Mouse (Mus musculus) cerebellum, adult 18-20 months (tissue): ENCODE results near the gene Megf11.
"Not testable (repeated sequence)": the region's sequence is repeated elsewhere in the genome, so short reads cannot be mapped to it uniquely, and the experiment has no call there.

Experiments used
- DNase-seq, 2 experiments: peaks; one replicate each; pipeline ENCODE4 v3.0.0; 2021

The Megf11 gene

DNA sequence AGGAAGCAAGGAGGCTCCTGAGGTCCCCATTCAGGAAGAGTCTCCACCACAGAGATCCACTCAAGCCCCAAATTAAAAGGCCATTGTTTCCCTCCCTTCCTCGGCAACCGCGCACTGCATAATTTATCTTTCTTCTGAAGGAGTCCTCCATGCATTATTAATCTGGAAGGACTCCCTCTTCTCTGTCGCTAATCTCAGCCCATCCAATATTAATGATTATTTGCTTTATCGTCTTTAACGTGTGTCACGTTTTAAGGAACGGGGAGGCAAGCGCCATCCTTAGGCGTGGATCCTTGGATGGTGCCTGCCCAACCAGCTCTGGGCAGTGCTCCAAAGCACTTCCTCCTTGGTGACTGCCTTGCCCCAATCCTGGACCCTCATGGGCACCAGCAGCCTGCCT is 269.3 kb downstream of the Megf11 start:
- DNase-seq: no peak

- DNase-seq: no peak
Measured at GRCm38 (mm10) chr9:64656613-64657012, 271.2 kb downstream of the Megf11 start.

GRCm38 (mm10) chr9:64660222-64660621 is 274.8 kb downstream of the Megf11 start:
- DNase-seq: peak; percentile 58 to 69

GRCm38 (mm10) chr9:64664612-64665011 is 279.2 kb downstream of the Megf11 start:
- no peak for DNase-seq

GRCm38 (mm10) chr9:64666549-64666948 is 281.1 kb downstream of the Megf11 start:
- DNase-seq: no peak

DNA sequence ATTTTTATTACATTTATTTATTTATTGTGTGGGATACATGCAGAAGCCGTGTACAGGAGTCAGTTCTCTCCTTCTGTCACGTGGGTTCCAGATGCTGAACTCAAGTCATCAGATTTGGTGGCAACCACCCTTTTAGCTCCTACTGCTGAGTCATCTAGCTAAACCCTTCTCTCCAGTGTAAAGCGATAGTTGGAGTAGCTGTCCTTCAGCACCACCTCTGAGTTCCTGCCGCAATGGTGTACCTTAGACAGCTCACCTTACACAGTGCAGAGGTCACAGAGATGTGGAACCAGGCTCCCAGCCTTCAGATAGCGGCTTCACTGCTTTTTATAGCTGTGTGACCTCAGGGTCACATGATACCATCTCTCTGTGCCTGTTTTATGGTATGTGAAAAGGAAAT is 282.1 kb downstream of the Megf11 start:
- DNase-seq: no peak

DNA sequence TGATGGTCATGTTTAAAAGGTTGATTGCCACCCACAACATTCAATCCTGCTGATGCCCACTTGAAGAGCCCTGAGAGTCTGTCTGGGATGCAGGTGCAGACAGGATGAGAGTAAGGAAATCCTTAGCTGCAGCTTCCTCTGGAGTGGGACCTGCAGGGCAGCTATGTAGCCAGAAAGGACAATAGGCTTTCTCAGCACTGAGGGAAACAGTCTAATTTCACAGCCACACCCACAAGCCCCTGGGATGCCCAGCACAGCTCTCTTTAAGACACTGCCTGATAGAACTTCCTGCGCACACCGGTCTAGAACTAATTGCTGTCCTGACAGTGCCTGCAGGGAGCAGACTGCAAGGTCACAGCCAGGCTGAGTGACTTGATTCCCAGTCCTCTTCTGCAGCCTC is 282.6 kb downstream of the Megf11 start:
- DNase-seq: no peak

DNA sequence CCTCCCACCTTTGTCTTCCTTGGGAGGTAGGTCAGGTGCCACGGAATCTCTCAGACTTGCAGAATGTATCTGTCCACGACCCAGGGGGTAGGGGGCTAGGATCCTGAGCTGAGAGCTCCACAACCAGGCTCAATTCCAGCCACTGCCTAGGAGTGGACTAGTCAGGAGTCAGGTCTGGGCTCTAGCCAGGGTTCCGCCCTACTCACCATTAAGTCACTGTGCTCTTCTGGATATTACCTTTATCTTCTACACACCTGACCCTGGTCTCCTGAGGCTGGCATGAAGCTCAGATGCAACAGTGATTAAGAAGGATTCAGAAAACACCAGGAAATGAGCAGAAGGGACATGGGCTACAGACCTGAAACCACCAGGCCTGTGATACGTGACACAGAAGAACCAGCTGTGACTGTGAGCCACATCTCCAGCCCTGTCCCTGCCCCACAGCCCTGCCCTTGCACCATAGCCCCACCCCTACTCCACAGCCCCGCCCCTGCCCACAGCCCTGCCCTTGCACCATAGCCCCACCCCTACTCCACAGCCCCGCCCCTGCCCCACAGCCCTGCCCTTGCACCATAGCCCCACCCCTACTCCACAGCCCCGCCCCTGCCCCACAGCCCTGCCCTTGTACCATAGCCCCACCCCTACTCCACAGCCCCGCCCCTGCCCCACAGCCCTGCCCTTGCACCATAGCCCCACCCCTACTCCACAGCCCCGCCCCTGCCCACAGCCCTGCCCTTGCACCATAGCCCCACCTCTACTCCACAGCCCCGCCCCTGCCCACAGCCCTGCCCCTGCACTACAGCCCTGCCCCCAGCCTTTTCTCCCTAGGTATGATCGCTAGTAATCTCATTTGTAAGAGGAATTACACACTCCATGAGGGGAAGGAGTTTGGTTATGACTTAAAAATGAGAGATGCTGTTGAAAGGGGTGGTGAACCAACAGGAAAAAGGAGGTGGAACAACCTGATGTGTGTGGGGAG is 286.2 kb downstream of the Megf11 start:
- not testable (repeated sequence) for DNase-seq

DNA sequence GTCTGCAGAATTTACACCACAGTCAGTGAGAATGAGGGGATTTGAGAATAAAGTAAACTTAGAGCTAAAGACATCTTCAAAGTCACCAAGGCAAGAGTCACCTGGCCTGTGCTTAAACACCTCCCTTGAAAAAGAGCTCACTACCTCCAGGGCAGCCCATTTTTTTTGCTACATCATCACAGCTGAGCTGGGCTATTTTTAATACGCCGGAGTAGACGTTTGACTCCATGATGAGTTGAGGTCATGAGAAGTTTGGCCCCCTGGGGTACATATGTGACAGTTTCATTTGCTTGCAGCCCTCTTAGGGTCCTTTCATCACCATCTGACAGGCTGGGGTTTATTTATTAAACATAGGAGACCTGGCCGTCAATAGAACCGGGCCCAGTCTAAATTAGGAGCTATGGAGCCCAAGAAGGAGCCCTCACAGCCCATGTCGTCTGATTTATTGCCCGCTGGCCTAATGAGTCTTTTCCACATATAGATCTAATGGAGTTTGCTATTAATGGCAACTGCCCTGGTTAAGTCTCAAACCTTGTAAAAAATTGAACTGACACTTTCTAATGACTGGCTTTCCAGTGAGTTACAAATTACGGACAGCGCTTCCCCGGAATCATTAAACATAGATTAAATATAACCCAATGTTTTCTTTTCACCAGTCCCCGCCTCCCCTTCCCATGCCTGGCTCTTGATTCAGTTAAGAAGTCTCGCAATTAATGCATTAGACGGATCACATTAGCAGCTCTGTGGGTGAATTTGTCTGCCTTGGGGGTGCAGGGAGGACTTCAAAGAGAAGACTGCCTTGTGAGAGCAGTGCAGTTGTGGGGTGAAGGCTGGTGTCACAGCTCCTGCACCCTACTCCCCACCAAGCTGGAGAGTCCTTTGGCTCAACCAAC is 301.9 kb downstream of the Megf11 start:
- DNase-seq: no peak

- no peak for DNase-seq
Measured at GRCm38 (mm10) chr9:64688015-64688394, 302.6 kb downstream of the Megf11 start.

- DNase-seq: no peak
Measured at GRCm38 (mm10) chr9:64690771-64691170, 305.3 kb downstream of the Megf11 start.

DNA sequence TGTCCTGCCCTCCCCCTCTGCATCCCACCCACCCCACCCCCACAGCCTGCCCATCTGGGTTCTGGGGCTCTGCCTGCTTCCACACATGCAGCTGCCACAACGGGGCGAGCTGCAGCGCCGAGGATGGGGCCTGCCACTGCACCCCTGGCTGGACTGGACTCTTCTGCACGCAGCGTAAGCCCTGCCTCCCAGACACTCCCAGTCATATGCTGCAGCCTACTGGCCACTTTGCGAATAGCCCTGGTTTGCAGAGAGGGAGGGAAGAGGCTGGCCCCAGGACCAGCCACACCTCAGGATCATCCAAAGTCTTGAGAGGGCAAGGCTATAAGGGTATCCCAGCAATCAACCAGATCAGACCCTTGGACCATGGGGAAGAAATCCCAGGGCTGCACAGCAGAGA is 305.8 kb downstream of the Megf11 start:
- peak; percentile 73 to 81 for DNase-seq

GRCm38 (mm10) chr9:64693094-64693493 is 307.7 kb downstream of the Megf11 start:
- DNase-seq: no peak

GRCm38 (mm10) chr9:64695266-64695665 is 309.8 kb downstream of the Megf11 start:
- DNase-seq: no peak

GRCm38 (mm10) chr9:64696404-64696803 is 311.0 kb downstream of the Megf11 start:
- no peak for DNase-seq

GRCm38 (mm10) chr9:64697006-64697405 is 311.6 kb downstream of the Megf11 start:
- no peak for DNase-seq

- no peak for DNase-seq
Measured at GRCm38 (mm10) chr9:64697677-64698076, 312.3 kb downstream of the Megf11 start.

- DNase-seq: no peak
Measured at GRCm38 (mm10) chr9:64698586-64698985, 313.2 kb downstream of the Megf11 start.

GRCm38 (mm10) chr9:64700451-64701311 is 315.3 kb downstream of the Megf11 start:
- no peak for DNase-seq

DNA sequence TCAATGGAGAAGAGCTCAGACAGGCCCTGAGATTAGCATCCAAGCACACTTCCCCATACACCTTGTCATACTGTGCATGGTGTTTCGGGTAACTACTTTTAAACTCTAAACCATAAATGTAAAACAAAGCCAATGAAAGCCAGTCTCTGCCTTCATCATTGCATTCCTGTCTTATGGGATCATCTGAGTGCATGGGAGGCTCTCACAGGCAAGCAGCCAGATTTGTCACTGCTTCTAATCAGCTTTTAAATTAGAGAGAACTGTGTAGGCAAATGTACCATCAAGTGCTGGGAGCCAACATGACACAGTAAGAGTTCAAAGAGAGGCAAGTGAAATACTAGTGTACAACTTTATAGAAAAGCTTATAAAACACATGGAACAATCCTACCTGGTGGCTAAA is 316.2 kb downstream of the Megf11 start:
- DNase-seq: no peak

GRCm38 (mm10) chr9:64702391-64702790 is 317.0 kb downstream of the Megf11 start:
- DNase-seq: no peak

- no peak for DNase-seq
Measured at GRCm38 (mm10) chr9:64702937-64703336, 317.5 kb downstream of the Megf11 start.
